Mouse (Mus musculus) MEL (cell line): ENCODE data around the gene T.

Experiments used
- CTCF ChIP-seq, 3 experiments: IDR thresholded peaks in 2 of 3; conservative IDR thresholded peaks in 1 of 3; 2 replicates each; pipeline ENCODE4 v1.5.1; 2011 to 2012; ENCODE audit warnings: low read length in 3 of 3, low read depth in 2 of 3, mild to moderate bottlenecking in 2 of 3, improper control_type of control experiment in 1 of 3, inconsistent platforms in 1 of 3, mixed read lengths in 1 of 3, moderate library complexity in 1 of 3; ENCODE audit not compliant: control insufficient read depth in 1 of 3, insufficient read depth in 1 of 3, poor library complexity in 1 of 3, severe bottlenecking in 1 of 3
- MEF2A ChIP-seq: IDR thresholded peaks from 2 replicates; pipeline ENCODE4 v1.6.1; 2014; ENCODE audit warnings: low read depth, mild to moderate bottlenecking, inconsistent platforms, low read length, improper control_type of control experiment; ENCODE audit not compliant: poor library complexity, insufficient replicate concordance, severe bottlenecking; ENCODE audit errors: extremely low read depth

DNA sequence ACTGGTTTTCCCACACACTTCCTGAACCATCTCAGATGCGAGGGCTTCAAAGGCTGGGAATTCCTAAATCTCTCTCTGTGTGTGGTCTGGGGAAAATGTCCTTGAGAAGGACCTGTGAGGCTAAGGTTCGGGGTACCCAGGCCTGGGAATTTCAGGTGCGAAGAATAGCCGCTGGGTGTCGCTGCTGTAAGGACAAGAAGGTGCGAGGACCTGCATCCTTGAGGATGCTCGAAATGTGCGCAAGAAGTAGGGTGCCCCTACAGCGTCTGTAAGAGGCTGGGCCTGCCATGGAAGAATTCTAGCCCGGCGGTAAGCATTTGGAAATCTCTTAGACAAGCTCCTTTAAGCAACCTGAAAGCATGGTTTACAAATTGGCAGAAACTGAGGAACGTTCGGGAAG lies 45.8 kb upstream of the T start:
- no peak for TF ChIP-seq MEF2A
- TF ChIP-seq CTCF (IDR thresholded peaks at IDR 0.05 in 2 of 3, conservative IDR thresholded peaks at IDR 0.05 in 1 of 3; ENCODE audit: control insufficient read depth in 1 of 3, insufficient read depth in 1 of 3, low read depth in 2 of 3, low read length in 3 of 3, poor library complexity in 1 of 3, severe bottlenecking in 1 of 3): no peak
